Mouse (Mus musculus) megakaryocyte, embryonic 14.5 days (primary cell): ENCODE measurements around the gene Olfr878.

Experiments
- FLI1 ChIP-seq: IDR thresholded peaks from 2 replicates; pipeline ENCODE4 v1.6.1; 2012; ENCODE audit warnings: low read length, inconsistent platforms, mixed read lengths
- GATA1 ChIP-seq: IDR thresholded peaks from 3 replicates; pipeline ENCODE4 v1.6.1; 2012; ENCODE audit warnings: mixed read lengths, low read length, inconsistent platforms, borderline replicate concordance

DNA sequence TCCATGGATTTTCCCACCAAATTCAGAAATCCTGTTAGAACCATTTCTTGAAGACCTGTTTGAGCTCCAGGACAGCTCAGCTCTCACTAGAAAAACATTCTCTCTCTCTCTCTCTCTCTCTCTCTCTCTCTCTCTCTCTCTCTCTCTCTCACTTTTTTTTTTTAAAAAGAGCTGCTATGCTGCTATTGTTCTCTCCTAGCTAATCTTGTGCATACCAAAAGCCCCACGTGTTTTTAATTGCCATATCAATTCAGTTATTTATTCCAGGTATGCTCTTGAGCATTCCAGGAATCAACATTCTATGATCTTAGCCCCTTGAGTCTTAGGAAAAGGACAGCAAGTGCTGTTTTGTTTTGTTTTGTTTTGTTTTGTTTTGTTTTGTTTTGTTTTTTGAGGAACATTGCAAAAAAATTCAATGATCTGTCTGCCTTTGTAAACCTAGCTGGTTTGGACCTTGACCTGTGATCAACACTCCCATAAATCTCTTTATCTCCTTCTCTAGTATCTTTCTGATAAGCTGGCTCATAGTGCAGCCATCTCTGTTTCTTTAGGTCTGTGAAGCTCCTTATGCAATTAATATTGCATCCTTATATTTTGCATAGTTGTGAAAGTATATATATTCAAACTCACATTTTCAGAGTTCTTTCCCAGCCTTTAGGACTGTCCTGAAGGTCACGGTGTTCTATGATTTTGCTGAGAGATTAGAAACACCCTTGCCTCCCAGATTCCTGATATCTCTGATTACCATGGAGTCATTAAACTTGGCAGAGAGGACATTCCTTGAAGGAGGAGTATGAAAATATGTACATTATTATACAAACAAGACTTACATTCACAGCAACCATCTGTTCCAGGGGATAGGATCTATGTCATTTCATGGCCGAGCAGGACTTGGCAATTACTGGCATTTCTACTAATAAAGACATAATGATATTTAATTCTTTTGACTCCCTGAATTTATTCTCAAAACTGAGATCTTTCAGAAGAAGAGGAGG lies 8.7 kb downstream of the Olfr878 start:
- TF ChIP-seq FLI1: no peak
- no peak for TF ChIP-seq GATA1
